Mouse (Mus musculus): ENCODE measurements around the gene Pias4. TPM values are rescaled to one million over a fixed set of nuclear protein-coding genes. Genes with fewer than 3 reads are reported as not detected.
"Not testable (repeated sequence)": the region's sequence is repeated elsewhere in the genome, so short reads cannot be mapped to it uniquely, and the experiment has no call there.

Pias4 gene
- total RNA-seq, 2 experiments from 2014 or later: 25.8 to 26.5 TPM

DNA sequence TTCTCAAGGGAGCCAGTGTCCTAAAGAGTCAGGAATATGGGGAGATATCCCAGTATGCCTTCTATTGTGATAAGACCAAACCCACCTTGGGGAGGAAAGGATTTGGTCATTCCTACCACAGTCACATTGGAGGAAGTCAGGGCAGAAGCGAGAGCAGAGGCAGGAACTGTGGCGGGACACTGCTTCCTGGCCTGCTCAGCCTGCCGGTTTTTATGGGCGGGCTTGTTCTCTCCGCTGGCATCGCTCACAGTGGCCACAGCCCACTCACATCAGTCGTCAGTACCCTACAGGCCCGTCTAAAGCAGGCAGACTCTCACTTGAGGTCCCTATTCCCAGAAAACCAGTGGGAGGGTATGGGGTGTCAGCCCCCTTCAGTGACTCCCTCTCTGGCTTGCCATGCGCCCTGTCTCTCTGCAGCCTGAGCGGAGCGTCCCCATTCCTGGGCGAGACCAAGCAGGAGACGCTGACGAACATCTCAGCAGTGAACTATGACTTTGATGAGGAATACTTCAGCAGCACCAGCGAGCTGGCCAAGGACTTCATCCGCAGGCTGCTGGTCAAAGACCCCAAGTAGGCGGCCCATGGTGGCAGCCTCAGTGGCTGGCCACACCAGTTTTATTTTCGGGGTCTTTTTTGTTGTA, 23.7 kb upstream of the Pias4 start:
- DNase-seq: peak; percentile 29

GRCm38 (mm10) chr10:81190912-81191321, 23.2 kb upstream of the Pias4 start:
- peak; percentile 23 for DNase-seq

DNA sequence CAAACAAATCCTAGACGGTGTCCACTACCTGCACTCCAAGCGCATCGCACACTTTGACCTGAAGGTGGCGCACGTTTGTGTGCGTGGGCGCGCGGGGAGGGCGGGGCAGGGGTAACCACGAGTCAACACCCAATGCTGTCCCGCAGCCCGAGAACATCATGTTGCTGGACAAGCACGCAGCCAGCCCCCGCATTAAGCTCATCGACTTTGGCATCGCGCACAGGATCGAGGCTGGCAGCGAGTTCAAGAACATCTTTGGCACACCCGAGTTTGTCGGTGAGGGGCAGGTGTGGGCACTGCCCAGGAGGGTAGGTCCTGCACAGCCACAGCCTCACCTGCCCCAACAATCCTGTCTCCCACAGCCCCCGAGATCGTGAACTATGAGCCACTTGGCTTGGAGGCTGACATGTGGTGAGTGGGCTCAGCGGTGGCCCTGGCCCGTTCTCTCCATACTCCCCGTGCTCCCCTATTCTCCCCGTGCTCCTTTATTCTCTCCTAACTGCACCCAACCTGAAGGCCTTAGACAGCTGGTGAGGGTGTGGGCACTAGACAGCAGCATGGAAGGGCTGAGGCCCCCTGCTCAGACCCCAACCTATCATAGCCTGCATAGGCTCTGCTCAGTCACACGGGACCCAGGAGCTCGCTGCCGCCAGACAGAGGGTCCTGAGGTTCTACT, 22.7 kb upstream of the Pias4 start:
- DNase-seq: peak; percentile 38

GRCm38 (mm10) chr10:81189821-81190220, 22.1 kb upstream of the Pias4 start:
- no peak for DNase-seq

DNA sequence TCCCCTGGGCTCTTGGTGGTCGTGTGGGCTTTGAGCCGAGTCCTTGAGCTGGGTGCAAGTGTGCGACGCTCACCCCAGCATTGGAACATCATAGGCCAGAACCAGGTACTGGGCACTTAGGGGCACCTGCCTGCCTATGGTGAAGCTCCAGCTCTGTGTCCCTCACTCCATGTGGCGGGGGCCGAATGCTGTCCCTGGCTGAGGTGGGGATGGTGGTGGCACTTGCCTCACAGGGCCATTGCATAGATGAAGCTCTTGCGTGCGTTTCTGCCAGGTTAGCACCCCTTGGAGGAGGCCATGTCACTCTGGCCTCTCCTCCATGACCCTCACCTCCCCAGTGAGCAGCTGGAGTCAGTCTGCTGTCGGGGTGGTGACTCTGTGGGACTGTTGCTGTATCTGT, 19.4 kb upstream of the Pias4 start:
- DNase-seq: no peak

GRCm38 (mm10) chr10:81184765-81185164, 17.0 kb upstream of the Pias4 start:
- no peak for DNase-seq

DNA sequence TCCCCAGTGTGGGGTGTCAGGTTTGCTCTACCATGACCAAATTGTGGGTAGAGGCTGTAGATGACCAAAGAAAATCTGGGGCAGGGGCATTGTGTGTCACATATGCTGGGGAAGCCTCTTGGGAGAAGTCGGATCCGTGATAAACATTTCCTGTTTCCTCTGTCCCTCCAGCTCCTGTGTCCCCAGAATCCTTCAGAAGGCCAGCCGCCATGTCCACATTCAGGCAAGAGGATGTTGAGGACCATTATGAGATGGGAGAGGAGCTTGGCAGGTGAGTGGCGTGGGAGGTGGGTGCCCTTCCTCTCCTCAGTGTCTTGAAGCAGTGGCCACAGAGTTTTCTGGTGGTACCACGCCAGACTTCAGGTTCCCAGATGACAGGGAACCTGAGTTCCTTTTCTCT, 16.1 kb upstream of the Pias4 start, which contains the start of gene 4930442H23Rik:
Gene 4930442H23Rik (minus strand): TSS at position 45 of the 400 bp plus-strand sequence.
- no peak for DNase-seq

GRCm38 (mm10) chr10:81182336-81183333, 14.9 kb upstream of the Pias4 start, which contains the start of gene Dapk3:
Gene Dapk3 (plus strand): TSS chr10:81183005.
- DNase-seq: peak; percentile 96

DNA sequence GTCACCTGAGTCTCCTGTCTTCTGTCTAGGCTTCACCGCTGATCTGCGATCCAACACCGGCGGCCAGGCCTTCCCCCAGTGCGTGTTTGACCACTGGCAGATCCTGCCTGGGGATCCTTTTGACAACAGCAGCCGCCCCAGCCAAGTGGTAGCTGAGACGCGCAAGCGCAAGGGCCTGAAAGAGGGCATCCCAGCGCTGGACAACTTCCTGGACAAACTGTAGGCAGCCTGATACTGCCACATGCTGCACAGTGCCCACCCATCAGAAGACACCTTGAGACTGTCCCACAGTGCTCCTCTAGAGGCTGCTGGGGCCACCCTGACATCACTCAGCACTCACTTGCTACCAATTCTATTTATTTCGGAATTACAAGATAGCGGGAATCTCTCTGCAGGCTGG, 14.1 kb upstream of the Pias4 start:
- not testable (repeated sequence) for DNase-seq

- DNase-seq: no peak
Measured at GRCm38 (mm10) chr10:81180946-81181345, 13.2 kb upstream of the Pias4 start.

GRCm38 (mm10) chr10:81179451-81180342, 12.0 kb upstream of the Pias4 start:
- DNase-seq: no peak

GRCm38 (mm10) chr10:81178927-81179326, 11.2 kb upstream of the Pias4 start:
- no peak for DNase-seq

DNA sequence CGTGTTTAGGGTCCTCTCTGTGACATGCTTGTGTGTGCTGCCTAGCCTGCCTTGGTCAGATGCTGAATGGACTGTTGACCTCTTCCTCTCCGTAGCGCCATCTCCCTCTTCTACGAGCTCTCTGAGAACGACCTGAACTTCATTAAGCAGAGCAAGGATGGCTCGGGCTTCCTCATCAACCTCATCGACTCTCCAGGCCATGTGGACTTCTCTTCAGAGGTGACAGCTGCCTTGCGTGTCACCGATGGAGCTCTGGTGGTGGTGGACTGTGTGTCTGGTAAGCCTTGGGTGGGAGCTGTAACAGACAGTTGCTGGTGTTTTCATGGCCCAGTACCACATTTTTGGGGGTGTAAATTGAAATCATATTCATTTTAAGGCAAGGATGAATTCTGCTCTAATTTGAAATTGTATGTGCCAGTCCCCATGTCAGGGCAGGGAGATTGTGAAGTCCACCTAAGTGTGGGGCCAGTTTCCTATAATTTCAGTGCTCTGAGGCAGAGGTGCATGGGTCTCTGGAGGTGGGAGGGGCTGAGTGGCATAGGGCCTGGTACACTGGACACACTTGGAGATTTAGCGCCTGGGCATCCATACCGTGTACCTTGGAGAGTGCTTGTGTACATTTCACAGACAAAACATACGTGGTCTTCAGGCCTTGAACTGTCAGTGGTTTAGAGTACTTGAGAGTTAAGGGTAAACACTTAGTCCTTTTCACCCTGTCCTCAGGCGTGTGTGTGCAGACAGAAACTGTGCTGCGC, 10.4 kb upstream of the Pias4 start:
- no peak for DNase-seq

- peak; percentile 63 for DNase-seq
Measured at GRCm38 (mm10) chr10:81177491-81177925, 9.8 kb upstream of the Pias4 start.

GRCm38 (mm10) chr10:81176466-81177271, 8.9 kb upstream of the Pias4 start, which contains the start of gene Eef2:
Gene Eef2 (plus strand): TSS chr10:81176631.
- peak; percentile 100 for DNase-seq

DNA sequence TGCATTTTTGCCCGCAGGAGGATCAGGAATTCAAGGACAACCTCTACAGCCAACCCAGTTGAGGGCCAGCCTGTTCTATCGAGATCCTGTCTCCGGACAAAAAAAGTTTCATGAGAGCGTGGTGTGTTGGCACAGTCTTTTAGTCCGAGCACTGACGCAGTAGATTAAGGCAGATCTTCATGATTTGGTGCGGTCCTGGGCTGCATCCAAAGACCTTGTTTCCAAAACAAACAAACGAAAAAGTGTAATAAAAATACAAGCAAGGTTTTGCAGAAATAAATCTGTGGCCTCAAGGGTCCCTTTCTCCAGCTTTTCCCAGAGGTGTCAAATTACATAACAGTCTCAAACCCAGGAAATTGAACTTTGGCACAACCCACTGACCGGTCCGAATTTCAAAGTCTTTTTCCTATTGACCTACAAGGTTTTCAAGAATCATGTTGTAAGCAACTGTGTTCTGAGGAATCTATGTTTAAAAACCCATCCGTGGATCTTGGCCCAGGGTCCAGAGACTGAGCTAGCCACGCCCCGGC, 8.3 kb upstream of the Pias4 start:
- peak; percentile 75 for DNase-seq

DNA sequence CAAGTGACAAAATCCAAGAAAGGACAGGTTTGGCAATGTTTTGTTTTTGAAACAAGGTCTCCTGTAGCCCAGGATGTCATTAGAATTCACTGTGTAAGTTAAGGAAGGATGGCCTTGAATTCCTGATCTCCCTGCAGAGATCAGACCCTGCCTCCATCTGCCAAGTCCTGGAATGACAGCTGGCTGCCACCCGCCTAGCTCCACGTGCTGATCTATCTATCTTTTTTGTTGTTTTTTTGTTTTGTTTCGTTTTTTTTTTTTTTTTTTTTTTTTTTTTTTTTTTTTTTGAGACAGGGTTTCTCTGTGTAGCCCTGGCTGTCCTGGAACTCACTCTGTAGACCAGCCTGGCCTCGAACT, 7.6 kb upstream of the Pias4 start:
- DNase-seq: not testable (repeated sequence)

DNA sequence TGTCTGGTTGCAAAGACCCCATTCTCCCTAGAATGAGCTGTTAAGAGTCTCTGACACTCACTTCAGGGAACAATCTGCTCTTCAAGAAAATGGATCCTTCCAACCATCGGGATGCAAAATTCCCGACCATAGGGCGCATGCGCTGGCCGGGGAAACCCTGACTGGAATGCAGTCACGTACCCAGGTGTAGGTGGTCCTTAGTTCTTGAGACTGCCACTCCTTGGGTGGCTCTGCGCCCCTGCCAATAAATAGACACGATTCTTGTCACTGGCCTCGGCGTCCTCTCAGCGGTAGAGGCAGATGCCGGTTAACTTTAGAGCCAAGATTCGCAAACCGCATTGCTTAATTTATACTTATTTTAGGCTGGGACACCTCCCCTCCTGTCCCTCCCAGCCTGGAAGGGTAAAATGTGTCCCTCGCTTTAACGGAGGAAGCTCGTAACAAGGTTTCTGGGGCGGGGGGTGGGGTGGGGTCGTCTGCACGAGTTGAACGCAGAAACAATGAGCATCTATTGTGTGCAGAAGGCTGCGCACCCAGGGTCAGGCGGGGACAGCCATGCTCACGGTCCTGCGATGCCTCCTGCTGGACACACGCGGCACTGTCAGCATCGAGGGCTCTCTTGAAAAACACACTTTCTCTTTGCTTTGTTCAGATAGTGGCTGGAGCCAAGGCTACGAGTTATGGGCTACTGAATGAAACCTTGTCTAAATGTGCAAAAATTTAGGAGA, 7.1 kb upstream of the Pias4 start:
- DNase-seq: peak; percentile 92

GRCm38 (mm10) chr10:81173132-81173531, 5.4 kb upstream of the Pias4 start:
- peak; percentile 91 for DNase-seq

Measured in adrenal gland, postnatal 10 days (tissue).